Mouse (Mus musculus): ENCODE measurements at regions not wholly inside any gene's neighbourhood (a gene's known extent, or its start where the extent isn't known, plus 50 kb on each side); places are given as distances from the start of the nearest gene placed in this dataset.
A peak's percentile ranks its signal among the peaks of the same experiment; 100 is the strongest.

DNA sequence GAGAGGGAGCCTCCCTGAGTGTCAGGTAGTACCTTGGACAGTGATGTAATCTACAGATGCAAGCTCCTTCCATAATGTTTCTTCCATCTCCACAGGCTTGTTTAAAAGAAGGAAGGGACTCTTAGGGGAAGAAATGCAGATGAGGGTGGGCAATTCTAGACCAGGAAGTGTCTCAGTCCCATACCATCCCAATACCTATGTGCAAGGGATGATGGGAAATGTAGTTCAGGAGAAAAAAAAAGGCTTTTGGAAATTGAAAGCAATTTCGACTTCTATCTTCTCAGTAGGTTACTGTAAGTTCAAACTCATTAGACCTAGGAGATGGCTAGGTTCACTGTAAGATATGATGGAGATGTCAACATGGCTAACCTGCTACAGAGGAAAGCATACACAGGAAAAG is 68.3 kb downstream of the Cd83 start:
- DNase-seq: no peak

DNA sequence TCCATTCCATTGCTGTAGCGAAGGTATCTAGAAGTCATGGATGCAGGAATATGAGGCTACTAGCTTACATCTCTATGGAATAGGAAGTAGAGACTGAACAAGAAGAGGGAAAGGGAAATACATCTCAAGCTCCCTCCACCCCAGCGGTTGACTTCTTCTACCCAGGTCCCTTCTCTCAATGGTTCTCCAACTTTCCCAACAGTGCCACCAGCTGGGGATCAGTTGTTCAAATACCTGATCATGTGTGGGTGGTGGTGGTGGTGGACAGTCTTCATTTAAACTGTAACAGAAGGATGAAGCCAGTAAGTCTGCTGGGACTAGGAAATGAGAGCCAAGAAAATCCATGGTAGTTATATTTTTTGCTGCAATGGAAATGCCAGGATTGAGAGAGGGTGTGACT is 70.4 kb downstream of the Cd83 start:
- DNase-seq: no peak

DNA sequence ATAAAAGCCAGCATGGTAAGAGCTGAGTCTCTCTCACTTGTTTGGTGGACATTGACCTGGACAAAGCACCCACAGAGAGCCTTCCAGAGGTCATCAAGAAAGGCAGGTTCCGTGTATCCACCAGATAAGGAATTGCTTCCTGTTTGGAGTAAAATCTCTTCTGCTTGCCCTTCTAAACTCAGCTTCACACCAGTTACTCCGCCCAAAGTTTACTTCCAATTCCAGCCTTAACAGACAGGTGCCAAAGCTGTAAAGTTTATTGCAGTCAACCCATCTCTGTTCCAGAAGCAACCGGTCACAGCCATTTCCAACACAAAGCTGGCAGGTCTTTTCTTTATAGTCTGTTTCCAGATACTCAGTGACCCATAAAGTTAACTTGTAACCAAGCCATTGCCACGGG is 76.4 kb downstream of the Cd83 start:
- no peak for DNase-seq

DNA sequence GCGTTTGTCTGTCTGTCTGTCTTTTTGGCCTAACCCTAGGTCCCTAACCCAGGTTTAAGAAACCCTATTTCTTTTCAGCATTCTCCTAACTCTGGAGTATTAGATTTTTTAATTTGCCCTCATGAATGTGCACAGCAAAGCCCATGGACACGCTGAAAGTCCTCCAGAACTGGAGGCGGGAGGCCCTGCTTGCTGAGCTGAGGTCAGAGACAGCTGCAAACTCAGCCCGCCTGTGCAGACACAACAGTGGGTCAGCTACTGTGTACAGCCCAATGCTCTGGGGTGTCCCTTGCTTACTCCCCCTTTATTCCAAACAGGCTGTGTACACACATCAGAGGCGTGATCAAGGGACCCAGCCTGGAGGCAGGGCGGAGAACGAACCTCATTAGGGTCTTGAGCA is 76.8 kb downstream of the Cd83 start:
- no peak for DNase-seq

DNA sequence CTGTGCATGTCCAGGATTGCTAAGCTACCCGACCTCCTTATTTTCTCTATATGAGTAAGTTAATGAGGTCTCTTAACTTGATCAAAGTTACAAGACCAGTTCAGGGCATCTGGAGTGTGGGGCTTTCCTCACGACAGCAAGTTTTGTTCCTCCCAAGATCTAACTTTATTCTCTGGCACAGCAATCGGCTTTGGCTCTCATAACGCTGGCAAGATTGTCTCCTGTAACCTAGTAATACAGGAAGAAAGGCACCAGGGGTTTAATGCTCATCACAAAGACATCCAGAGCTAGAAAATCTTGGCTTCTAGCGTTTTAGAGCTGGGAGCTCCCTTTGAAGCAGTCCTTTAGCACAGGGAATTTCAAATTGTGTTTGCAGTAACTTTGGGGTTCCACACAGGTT is 77.5 kb downstream of the Cd83 start:
- DNase-seq: no peak

DNA sequence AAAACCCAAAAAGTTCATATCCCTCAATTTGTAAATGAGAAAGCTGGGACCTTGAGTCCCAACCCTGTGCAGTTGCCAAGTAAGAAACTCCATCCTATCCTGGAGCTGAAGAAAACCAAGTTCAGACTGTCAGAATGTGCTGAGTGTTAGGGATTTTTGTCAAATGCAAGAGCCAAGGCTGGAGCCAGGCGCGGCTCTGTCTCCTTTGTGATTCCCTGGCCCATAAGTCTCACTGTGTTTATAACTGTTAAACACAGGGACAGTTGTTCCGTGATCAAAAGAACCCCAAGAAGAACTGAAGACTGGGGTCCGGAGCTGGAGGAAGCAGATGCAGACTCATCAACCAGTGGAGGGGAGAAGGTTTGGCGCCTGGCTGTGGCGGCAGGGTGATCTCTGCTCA is 78.0 kb downstream of the Cd83 start:
- DNase-seq: no peak

DNA sequence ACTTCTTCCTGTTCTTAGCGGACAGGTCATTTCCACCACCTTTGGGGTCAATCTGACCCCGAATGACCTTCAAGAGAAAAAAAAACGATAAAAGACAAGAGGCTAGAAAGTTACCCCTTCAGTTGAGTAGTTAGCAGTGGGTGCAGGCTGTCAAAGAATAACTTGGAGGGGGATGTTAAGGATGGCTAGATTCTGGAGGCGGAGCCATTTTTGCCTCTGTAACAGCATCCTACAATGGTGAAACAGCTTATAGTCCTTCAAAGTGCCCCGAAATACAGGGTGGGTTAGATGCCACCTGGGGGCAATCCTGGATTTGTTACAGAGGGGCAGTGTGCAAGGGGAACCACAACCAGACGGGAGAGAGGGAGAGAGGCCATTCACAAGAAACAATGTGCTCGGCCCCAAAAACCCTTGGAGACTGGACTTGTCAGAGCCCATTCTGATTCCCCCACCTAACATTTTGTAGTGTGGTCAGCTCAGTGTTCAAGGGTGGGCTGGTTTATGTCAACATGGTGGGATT is 79.1 kb downstream of the Cd83 start:
- DNase-seq: no peak

DNA sequence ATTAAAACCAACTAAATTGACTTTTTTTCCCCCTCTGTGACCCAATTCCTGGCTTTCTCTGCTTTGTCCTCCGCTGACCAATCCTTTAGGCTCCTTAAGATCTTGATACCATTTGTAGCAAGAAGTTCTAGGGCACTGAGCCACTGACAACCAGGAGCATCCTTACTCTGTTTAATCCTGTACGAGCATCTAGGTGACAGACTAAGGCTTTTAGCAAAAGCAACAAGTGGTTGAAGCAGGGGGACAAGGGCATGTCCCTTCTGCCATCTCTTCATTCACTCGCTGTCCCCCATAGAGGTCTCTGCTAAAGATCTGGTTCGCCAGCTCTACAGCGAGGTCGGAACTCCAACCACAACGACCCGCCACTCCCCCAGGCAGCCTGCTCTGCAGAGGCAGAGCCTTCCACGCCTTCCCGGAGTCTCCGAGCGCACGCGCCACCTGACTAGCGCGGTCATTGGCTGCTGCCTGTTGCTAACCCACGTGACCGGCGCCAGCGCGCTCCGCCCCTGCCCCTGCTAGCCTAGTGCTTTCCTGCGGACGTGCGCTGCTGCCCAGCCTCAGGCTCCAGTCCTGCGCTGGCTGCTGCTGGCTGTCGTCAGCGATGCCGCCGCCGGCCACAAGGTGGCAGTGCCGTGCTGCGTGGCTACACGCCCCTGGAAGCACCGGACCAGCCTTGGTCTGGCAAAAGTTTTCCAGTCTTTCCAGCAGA is 79.7 kb downstream of the Cd83 start:
- DNase-seq: peak; percentile 96

DNA sequence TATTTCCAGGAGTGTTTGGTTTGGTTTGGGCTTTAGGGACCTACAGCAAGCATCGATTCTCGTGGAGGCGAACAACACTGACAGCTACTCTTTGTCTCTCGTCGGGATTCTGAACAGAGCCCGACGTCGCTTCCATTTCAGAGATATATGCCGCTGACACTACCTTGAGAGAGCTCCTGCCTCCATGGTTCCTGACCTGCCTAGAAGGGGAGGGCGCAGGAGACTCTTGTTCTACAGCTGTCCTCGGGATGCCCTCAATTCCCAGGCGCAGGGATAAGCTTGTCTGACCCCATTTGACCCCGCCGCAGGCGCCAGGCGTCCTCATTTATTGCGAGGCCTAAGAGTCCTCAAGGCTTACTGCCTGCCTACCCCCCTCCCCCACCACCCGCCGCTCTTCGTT is 80.5 kb downstream of the Cd83 start:
- DNase-seq: no peak

DNA sequence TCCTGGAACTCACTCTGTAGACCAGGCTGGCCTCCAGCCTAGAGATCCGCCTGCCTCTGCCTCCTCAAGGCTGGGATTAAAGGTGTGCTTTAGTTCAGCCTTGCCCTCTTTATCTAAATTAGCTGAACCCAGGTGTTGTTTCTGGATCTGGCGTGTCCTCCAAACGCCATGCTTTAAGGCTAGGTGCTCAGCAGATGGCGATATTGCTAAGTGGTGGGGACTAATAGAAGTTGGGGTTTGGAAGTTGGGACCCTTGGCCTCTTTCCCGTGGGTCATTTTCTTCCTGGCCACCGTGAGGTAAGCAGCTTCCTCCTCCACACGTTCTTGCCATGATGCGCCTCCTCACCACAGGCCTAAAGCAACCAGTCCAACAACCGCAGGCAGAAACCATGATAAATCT is 91.3 kb downstream of the Cd83 start:
- DNase-seq: no peak

DNA sequence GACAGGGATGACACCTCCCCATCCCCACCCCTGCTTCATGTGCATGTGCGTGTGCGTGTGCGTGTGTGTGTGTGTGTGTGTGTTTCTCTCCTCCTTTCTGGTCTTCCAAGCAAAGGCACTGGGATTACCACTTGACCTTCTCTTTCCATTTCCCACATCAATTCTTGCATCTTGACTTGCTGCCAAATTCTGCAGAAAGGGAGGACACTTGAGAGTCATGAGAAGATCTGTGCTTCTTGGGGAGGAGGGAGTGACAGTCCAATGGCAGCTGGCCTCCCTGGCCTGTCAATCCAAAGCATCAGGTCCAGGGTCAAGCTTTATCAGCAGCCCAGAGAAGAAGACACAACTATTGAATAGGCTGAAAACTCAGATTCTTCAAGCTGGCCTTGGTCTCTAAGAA is 102.7 kb downstream of the Cd83 start:
- no peak for DNase-seq

DNA sequence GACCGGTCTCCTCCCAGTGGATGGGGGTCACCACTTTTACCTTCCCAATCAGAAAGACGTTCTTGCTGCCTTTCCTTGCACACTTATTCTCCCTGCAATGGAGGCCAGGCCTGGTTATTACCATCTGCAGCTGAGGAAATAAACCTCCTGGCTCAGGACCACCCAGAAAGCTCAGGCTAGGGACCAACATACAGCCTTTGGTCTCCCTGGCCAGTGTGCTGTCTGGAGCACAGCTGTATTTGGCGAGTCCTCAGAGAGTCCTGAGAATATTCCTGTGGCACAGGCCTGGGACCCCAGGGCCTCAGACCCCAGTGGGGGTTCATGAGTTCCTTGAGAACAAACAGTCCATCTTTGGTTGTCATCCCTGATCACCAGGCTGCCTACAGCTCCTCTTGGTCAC is 107.4 kb downstream of the Cd83 start:
- DNase-seq: no peak

DNA sequence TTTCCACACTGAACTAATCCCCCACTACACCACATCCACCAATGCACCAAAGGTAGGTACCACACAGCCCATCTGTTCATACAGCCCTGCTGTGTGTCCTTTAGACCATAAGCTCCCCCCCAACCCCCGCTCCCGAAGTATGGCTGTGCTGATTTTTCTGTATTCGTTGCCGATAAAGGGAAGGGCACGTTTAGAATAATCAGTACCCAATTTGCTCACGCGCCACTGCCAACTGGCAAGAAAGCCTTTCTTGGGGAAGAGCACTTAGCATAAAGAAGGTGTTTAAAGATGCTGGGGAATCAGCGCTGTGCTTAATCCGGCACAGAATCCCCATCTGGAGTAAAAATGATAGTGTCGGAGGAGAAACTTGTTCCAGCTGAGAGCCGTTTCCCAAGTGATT is 111.4 kb downstream of the Cd83 start:
- DNase-seq: peak; percentile 11

DNA sequence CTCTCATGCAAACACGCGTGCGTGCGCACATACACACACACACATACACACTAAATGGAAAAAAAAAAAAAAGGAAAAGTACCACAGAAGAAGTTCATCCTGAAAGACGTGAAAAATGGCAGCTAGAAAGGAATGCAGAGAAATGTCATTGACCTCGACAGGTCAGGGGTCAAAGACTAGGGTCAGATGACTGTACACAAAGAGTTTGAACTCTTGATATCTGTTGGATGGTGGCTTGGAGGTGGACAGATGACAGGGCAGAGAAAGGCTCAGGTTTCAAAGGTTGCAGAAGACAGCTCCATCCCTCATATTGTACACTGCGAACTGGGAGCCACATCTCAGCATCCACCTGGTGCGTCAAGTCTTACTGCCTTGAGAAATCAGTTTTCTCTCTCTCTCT is 112.5 kb downstream of the Cd83 start:
- no peak for DNase-seq

DNA sequence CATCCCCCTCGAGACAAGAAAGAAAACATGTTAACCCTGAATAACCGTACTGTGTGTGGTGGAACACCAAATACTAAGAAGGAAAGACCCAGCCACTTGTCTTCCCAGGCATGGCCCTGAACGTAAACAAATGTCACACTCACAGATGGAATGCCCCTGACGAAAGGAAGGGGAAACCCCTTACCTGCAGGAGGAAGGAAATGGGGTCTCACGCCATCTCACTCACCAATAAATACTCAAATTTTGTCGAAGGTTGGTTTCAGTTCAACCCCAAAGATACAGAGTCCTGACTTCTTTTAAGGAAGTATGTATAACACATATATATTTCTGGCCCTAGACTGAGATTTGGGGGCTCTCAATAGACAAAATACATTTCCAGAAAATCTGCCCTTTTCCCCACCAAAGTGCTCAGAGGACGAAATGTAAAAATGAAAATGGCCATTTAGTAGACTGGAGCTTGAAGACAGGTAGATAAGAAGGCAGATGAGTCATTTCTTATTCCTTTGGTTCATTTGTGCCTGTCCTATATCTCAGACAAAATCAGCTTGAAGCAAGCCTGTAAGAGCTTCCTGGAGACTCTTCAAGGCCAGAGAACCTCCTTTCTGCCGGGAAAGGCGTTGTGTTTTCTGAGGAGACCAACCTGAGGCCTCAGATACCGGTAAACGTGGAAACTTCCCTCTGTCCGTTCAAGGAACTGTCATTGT is 114.1 kb downstream of the Cd83 start:
- DNase-seq: no peak

DNA sequence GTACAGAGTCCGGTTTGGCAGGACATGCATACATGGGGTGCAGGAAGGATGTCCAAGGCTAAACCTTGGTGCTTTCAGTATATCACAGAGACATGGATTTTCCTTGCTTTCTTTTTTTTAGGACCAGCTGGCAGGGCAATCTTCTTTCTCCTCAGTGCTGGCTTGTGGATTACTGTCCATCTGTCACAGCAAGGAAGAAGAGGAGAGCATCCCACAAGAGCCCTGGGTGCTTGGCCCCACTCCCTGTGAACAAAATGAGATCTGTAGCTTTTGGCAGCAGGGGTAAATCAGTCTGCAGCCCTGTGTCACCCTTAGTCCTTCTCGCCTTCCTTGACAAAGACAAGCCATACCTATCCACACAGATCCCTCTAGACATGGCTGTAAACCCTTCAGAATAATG is 115.5 kb downstream of the Cd83 start:
- DNase-seq: no peak

DNA sequence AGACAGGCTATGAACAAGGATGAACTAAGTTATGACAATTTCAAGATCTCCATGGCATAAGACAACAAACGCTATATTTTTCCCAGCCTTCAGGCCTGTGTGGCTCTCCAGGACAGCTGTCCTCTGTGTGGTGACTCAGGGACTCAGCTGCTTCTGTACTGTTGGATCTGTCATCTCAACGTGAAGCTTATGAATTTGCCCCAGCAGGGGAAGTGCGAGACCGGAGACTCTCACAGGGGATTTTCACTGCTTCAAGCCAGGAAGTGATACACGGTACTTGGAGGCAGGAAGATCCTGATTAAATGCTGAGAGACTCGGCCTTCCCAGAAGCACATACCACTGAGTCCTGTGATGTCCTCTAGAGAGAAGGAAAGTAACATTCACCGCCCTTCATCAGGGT is 116.2 kb downstream of the Cd83 start:
- DNase-seq: no peak

DNA sequence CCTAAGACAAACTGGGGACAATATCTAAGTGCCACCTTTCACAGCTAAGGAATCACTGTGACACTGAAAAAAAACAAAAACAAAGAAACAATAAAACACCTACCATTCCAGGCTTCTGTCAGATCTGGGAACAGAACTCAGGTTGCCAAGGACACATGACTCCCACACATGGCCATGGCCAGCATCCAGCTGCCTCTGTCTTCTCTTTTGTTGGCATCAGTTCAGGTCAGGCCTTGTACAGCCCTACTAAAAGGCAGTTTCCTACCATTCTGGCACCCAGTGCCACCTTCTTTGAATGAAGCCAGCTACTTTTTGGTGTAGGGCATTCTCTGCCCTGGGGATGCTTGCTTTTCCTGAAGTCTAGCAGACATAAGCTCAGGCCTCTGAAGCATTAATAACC is 118.8 kb downstream of the Cd83 start:
- DNase-seq: peak; percentile 64

DNA sequence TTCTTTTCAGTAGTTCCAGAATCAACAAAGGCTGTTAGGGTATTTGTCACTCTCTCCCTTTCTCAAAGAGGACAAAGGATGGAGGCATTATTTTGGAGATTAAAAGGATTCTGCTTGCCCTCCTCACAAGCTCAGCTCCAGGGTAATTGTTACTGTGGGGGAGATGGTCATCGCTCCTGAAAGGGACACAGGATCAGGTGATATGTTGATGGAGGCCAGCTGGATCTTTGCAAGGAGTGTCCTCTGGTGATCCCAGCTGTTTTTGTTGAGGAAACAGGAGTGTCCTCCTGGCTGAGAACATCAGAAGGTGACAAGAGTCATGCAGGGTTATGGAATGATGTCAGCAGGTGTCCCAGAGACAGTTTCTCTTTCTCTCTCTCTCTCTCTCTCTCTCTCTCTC is 119.7 kb downstream of the Cd83 start:
- no peak for DNase-seq

DNA sequence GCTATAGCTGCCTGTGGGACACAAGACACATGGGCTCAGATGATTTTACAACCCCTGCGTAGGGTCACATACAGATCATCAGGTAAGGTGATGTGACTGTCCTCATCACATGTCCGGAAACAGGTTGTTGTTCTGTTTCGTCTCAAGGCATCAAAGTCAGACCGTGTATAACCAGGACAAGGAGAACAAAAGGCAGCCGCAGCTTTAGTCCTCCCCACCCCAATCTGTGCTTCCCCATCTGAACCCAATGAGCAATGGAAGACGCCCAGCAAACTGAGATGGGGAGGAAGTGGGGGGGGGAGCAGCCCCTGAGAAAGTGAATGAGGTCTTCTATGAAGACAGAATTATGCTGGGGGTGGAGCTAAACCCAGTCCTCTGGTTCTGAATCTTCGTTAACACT is 121.7 kb downstream of the Cd83 start:
- DNase-seq: no peak

DNA sequence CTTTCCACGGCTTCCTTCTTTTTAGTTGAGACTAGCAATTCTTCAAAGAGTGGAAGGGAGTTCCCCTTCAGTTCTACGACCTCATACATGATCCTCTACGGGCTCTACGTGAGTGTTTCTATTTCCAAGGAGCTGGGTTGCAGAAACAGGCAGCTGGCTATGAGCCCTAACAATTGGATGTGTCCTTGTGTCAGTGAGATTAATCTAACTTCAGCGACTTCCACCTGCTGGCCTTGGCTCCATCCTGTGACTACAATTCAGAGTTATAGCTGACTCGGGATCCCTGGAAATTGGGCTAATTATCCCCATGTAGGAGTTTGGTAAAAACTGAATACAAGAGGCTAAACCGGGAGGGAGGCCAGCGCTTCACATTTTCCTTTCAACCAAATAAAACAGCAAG is 122.8 kb downstream of the Cd83 start:
- no peak for DNase-seq

DNA sequence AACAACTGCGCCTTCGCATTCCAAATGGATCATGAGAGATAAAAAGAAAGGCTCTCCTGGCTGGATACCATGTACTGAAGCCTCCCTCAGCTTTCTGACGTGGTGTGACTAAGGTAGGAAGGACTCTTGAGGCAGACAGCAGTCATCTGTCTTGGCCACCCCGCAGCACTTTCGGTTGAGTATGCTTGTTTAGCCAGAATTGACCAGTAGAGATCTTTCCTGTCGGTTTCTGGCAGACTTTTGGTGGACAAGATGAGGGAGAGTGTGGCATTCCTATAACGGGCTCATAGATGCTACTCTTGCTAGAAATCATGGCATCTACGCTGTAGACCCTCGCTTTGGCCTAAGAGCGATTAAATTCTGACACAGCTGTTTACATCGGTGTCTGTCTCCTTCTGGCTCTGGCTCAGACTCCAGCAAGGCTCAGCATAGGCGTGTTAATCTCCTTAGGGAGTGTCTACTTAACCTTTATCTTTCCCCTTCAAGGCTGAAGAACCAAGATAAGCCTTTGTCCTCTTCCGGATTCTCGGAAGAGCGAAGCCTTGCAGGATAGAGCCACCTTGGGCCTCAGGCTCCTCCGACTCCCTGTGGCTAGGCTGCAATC is 123.6 kb downstream of the Cd83 start:
- DNase-seq: no peak

DNA sequence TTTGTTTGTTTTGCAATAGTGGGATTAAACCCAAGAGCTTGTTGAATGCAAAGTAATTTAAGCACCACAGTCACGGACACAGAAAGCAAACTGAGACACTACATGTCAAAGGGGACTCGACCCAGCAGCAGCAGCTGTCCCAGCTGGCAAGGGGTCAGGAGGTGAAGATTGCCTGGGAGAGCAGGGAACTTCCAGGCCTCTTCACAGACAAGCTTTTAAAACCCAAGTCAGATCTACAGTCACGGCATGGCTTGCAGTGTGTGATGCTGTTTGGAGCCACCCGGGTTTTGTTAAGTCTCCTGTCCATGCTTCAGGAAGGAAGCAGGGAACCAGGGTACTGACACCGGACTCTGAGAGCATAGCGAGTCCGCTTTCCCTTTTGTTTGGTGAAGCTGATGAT is 125.4 kb downstream of the Cd83 start:
- no peak for DNase-seq

DNA sequence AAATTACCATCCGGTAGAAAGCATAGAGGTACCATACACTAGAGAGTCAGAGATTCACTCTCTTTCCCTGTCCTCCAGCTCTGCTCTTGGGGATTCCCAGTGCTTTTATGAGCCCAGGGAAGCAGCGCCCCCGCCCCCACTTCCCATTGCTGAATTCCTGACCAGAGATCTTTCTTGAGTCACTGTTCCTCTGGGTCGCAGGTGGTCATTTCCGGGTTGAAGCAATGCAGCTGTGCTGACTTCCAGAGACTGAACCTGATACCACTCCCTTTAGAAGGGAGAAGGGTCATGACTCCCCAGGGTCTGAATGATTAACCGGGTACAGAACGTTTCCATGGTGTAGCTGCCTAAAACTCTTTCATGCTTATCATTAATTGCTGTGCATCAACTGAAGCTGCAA is 128.9 kb downstream of the Cd83 start:
- no peak for DNase-seq
